Mouse (Mus musculus) adrenal gland, adult 18-20 months (tissue): ENCODE measurements around the gene Dmrtb1. TPM values are rescaled to one million over a fixed set of nuclear protein-coding genes. Genes with fewer than 3 reads are reported as not detected.

Experiments
- microRNA-seq, 2 experiments: library from miRNA; unstranded; fragments of <30 nt; microRNA quantifications; one replicate each; pipeline ENCODE4 v1.2.0; 2021; ENCODE audit warnings: borderline number of aligned reads in 2 of 2
- total RNA-seq, 2 experiments: library from RNA; stranded (reverse); gene quantifications; 1 replicate in 1 of 2; 2 replicates in 1 of 2; pipeline ENCODE4 v1.2.3; 2021

Gene Dmrtb1
- total RNA-seq, 2 experiments from 2014 or later, result not detected

Small RNA genes lying within 50 kb of the gene (microRNA-seq; reads per million reads assigned to microRNA genes)
- 0 reads per million in 2 experiments for gene Gm25123

Other genes with a start within 250 kb of the Dmrtb1 start
- gene Glis1, start 249.6 kb downstream of the Dmrtb1 start, total RNA-seq, result 1 to 10 TPM in 1 of 2 experiments, under 1 TPM in 1; 0.23 to 1.1 TPM
- 10 to 100 TPM in 1 of 2 experiments, 1 to 10 TPM in 1; 6.9 to 13.1 TPM for gene Lrp8, start 118.0 kb upstream of the Dmrtb1 start, total RNA-seq
- 10 to 100 TPM; 75.1 to 82.3 TPM for gene Magoh, start 195.5 kb upstream of the Dmrtb1 start, total RNA-seq
- 10 to 100 TPM; 77.6 to 81.6 TPM for gene 0610037L13Rik, start 205.6 kb upstream of the Dmrtb1 start, total RNA-seq
- 100 to 1,000 TPM; 167 to 236 TPM for gene Cpt2, start 239.4 kb upstream of the Dmrtb1 start, total RNA-seq